25 mouse cellular contexts compared by ENCODE assay signal in genomic region chr12:104813762-104814161, GRCm38 (mm10).
"Had no signal": no experiment of that assay in that cellular context is flagged by ENCODE, and none has a peak within 500 bp of the region (broad histone marks: within the 10 kb centered on the region; RNA-seq: fewer than 3 reads in every experiment).

No protein-coding gene starts in this region.

- H3K9me3 ChIP-seq: heart, embryonic 10.5 days; heart, embryonic 12.5 days; hindbrain, embryonic 10.5 days; hindbrain, embryonic 12.5 days; liver, embryonic 13.5 days; liver, embryonic 15.5 days had no signal

- H3K4me2 ChIP-seq: heart, embryonic 12.5 days; hindbrain, embryonic 12.5 days; hindbrain, embryonic 14.5 days; liver, embryonic 11.5 days; liver, embryonic 13.5 days; liver, embryonic 15.5 days had no signal

- ATAC-seq: forebrain, postnatal 0 days; hindbrain, embryonic 16.5 days had no signal

- H3K9ac ChIP-seq: forebrain, postnatal 0 days; heart, embryonic 12.5 days; hindbrain, embryonic 12.5 days; hindbrain, embryonic 14.5 days; liver, embryonic 13.5 days; liver, embryonic 15.5 days had no signal

- H3K27ac ChIP-seq: gastrocnemius, adult 2 months; heart, embryonic 10.5 days; hindbrain, embryonic 12.5 days; hindbrain, embryonic 14.5 days; layer of hippocampus, adult 2 months; liver, embryonic 13.5 days; liver, embryonic 15.5 days had no signal

- H3K4me3 ChIP-seq: gastrocnemius, adult 2 months; heart, embryonic 10.5 days; heart, embryonic 12.5 days; hindbrain, embryonic 10.5 days; hindbrain, embryonic 12.5 days; layer of hippocampus, adult 2 months; liver, embryonic 13.5 days; liver, embryonic 15.5 days had no signal

- H3K27me3 ChIP-seq: heart, embryonic 12.5 days; hindbrain, embryonic 12.5 days had no signal

- H3K36me3 ChIP-seq: heart, embryonic 10.5 days; heart, embryonic 12.5 days; hindbrain, embryonic 10.5 days; hindbrain, embryonic 12.5 days; liver, embryonic 13.5 days; liver, embryonic 15.5 days had no signal

- DNase-seq: forebrain, postnatal 0 days; gastrocnemius, adult 2 months; gastrocnemius, postnatal 10 days; gastrocnemius, postnatal 25 days; heart, adult 18-20 months; heart, postnatal 10 days; heart, postnatal 4 days; kidney, adult 18-20 months; kidney, adult 8-10 months; kidney, postnatal 10 days; kidney, postnatal 25 days; kidney, postnatal 4 days; layer of hippocampus, postnatal 36 days; left cerebral cortex, postnatal 4 days; liver; liver, embryonic 13.5 days had no signal

- H3K4me1 ChIP-seq: liver, embryonic 13.5 days had no signal
